Mouse (Mus musculus) liver, embryonic 15.5 days (tissue): Measurements from ENCODE around the gene Immp2l. TPM values are rescaled to one million over a fixed set of nuclear protein-coding genes. Genes with fewer than 3 reads are reported as not detected.

Experiments
- ATAC-seq: fragments of 200-750 bp; cut with Nextera tagmentation; 2 replicates; pipeline ENCODE4 v1.8.0; 2017; ENCODE audit warnings: moderate number of reproducible peaks, mild to moderate bottlenecking, moderate library complexity; ENCODE audit not compliant: insufficient read depth
- H3K27ac ChIP-seq: fragments of 300-500 bp; sonication (generic); replicated peaks from 2 replicates; pipeline ENCODE4 v1.5.1; 2015; ENCODE audit warnings: mild to moderate bottlenecking, inconsistent platforms
- H3K27me3 ChIP-seq: fragments of 300-500 bp; sonication (generic); 2 replicates; pipeline ENCODE4 v1.6.1; 2015; ENCODE audit warnings: mild to moderate bottlenecking, inconsistent platforms
- H3K36me3 ChIP-seq: fragments of 300-500 bp; sonication (generic); replicated peaks from 2 replicates; pipeline ENCODE4 v1.6.1; 2015; ENCODE audit warnings: moderate library complexity, mild to moderate bottlenecking, inconsistent platforms
- H3K4me1 ChIP-seq: fragments of 300-500 bp; sonication (generic); replicated peaks from 2 replicates; pipeline ENCODE4 v1.6.1; 2015; ENCODE audit warnings: inconsistent platforms
- H3K4me2 ChIP-seq: fragments of 300-500 bp; sonication (generic); 2 replicates; pipeline ENCODE4 v1.6.1; 2015; ENCODE audit warnings: moderate library complexity, mild to moderate bottlenecking, inconsistent platforms
- H3K4me3 ChIP-seq: fragments of 300-500 bp; sonication (generic); replicated peaks from 2 replicates; pipeline ENCODE4 v1.5.1; 2015; ENCODE audit warnings: mild to moderate bottlenecking, inconsistent platforms
- H3K9ac ChIP-seq: fragments of 300-500 bp; sonication (generic); 2 replicates; pipeline ENCODE4 v1.6.1; 2015; ENCODE audit warnings: moderate library complexity, mild to moderate bottlenecking, inconsistent platforms
- H3K9me3 ChIP-seq: fragments of 300-500 bp; sonication (generic); replicated peaks from 2 replicates; pipeline ENCODE4 v1.6.1; 2016; ENCODE audit warnings: inconsistent platforms
- WGBS: fragments of 180-500 bp; shearing (Covaris S2); methylation state at CpG from one replicate; pipeline ENCODE4 v1.1.7; 2015; ENCODE audit warnings: mixed read lengths; ENCODE audit not compliant: insufficient replicate concordance; 5-methylcytosine and 5-hydroxymethylcytosine counted together
- polyA plus RNA-seq: library from polyadenylated mRNA; unstranded; fragments of >200 nt; fragmentation: Nextera tagmentation; extraction: Ambion mirVana; gene quantifications from 2 replicates; pipeline ENCODE4 v1.2.1, GENCODE M21; 2015

The Immp2l gene
- polyA plus RNA-seq, 1 experiment from 2014 or later, result 9.4 TPM

- H3K9me3 ChIP-seq, result no peaks in the 10 kb centered on the region
- H3K9ac ChIP-seq, result no peak overlapping the region
- H3K4me2 ChIP-seq, result no peak overlapping the region
- no peaks in the 10 kb centered on the region; the same call in 1 of the 2 replicates for H3K27me3 ChIP-seq
- no peak for ATAC-seq
- 51% methylated on average over 9 of the region's 9 CpGs for WGBS
- H3K4me1 ChIP-seq, result no peaks in the 10 kb centered on the region
- H3K36me3 ChIP-seq, result no peaks in the 10 kb centered on the region
- H3K27ac ChIP-seq, result no peak overlapping the region
- H3K4me3 ChIP-seq, result no peak overlapping the region
Measured at GRCm38 (mm10) chr12:40995618-40996370, 28.1 kb upstream of the Immp2l start.

GRCm38 (mm10) chr12:41022516-41022915, 1.4 kb upstream of the Immp2l start:
- H3K9ac ChIP-seq, result no peak overlapping the region
- H3K27me3 ChIP-seq, result no peaks in the 10 kb centered on the region
- peaks cover 31% of the 10 kb centered on the region for H3K4me1 ChIP-seq
- H3K36me3 ChIP-seq, result no peaks in the 10 kb centered on the region
- no peak overlapping the region for H3K4me2 ChIP-seq
- H3K4me3 ChIP-seq, result no peak overlapping the region
- no peak overlapping the region for H3K27ac ChIP-seq
- 67% methylated on average over 1 of the region's 1 CpGs for WGBS
- ATAC-seq, result no peak
- no peaks in the 10 kb centered on the region for H3K9me3 ChIP-seq

- H3K9ac ChIP-seq, result peak overlapping the region; percentile 91
- peak overlapping the region; percentile 72 for H3K4me3 ChIP-seq
- H3K4me1 ChIP-seq, result peaks cover 31% of the 10 kb centered on the region
- 7% methylated on average over 9 of the region's 9 CpGs for WGBS
- no peak for ATAC-seq
- H3K27ac ChIP-seq, result peak overlapping the region; percentile 82
- no peaks in the 10 kb centered on the region for H3K27me3 ChIP-seq
- no peaks in the 10 kb centered on the region for H3K9me3 ChIP-seq
- no peaks in the 10 kb centered on the region for H3K36me3 ChIP-seq
- H3K4me2 ChIP-seq, result peak overlapping the region; percentile 95
Measured at GRCm38 (mm10) chr12:41024512-41024911, 622 bp downstream of the Immp2l start.

- Histone ChIP-seq H3K9me3 (no peaks in the 10 kb centered on the region), H3K4me3 (no peak overlapping the region), H3K4me2 (no peak overlapping the region), H3K4me1 (peaks cover 31% of the 10 kb centered on the region), H3K9ac (no peak overlapping the region), H3K27me3 (no peaks in the 10 kb centered on the region), H3K27ac (no peak overlapping the region), H3K36me3 (no peaks in the 10 kb centered on the region; the same call in 1 of the 2 replicates)
- ATAC-seq, result no peak
- WGBS, result 80% methylated on average over 6 of the region's 6 CpGs
Measured at GRCm38 (mm10) chr12:41027485-41027884, 3.6 kb downstream of the Immp2l start.

- peaks cover 10% of the 10 kb centered on the region; the same call in 1 of the 2 replicates for H3K4me1 ChIP-seq
- 64% methylated on average over 2 of the region's 2 CpGs for WGBS
- no peak overlapping the region for H3K4me3 ChIP-seq
- H3K4me2 ChIP-seq, result no peak overlapping the region
- H3K27me3 ChIP-seq, result no peaks in the 10 kb centered on the region
- no peak for ATAC-seq
- H3K36me3 ChIP-seq, result no peaks in the 10 kb centered on the region; the same call in 1 of the 2 replicates
- no peak overlapping the region for H3K9ac ChIP-seq
- H3K9me3 ChIP-seq, result no peaks in the 10 kb centered on the region
- no peak overlapping the region for H3K27ac ChIP-seq
Measured at GRCm38 (mm10) chr12:41031119-41031518, 7.2 kb downstream of the Immp2l start.

GRCm38 (mm10) chr12:41033196-41033595, 9.3 kb downstream of the Immp2l start:
- H3K9ac ChIP-seq, result no peak overlapping the region
- 85% methylated on average over 3 of the region's 3 CpGs for WGBS
- ATAC-seq, result no peak

GRCm38 (mm10) chr12:41039834-41040233, 15.9 kb downstream of the Immp2l start:
- H3K36me3 ChIP-seq, result no peaks in the 10 kb centered on the region
- WGBS, result 73% methylated on average over 5 of the region's 5 CpGs

More at GRCm38 (mm10) chr12:41033196-41033595, 9.3 kb downstream of the Immp2l start:
- Histone ChIP-seq H3K27me3 (no peaks in the 10 kb centered on the region), H3K4me1 (no peaks in the 10 kb centered on the region), H3K27ac (no peak overlapping the region), H3K9me3 (no peaks in the 10 kb centered on the region), H3K4me3 (no peak overlapping the region), H3K36me3 (no peaks in the 10 kb centered on the region; the same call in 1 of the 2 replicates), H3K4me2 (no peak overlapping the region)

GRCm38 (mm10) chr12:41041737-41042136, 17.8 kb downstream of the Immp2l start:
- WGBS, result 62% methylated on average over 2 of the region's 2 CpGs
- no peaks in the 10 kb centered on the region for H3K36me3 ChIP-seq
- H3K9ac ChIP-seq, result no peak overlapping the region
- H3K27ac ChIP-seq, result no peak overlapping the region
- no peak overlapping the region for H3K4me2 ChIP-seq
- no peaks in the 10 kb centered on the region; the same call in 1 of the 2 replicates for H3K4me1 ChIP-seq
- no peaks in the 10 kb centered on the region for H3K9me3 ChIP-seq
- no peaks in the 10 kb centered on the region for H3K27me3 ChIP-seq
- no peak for ATAC-seq
- H3K4me3 ChIP-seq, result no peak overlapping the region

More at GRCm38 (mm10) chr12:41039834-41040233, 15.9 kb downstream of the Immp2l start:
- Histone ChIP-seq H3K4me3 (no peak overlapping the region), H3K4me2 (no peak overlapping the region), H3K9ac (no peak overlapping the region), H3K4me1 (no peaks in the 10 kb centered on the region), H3K27me3 (no peaks in the 10 kb centered on the region), H3K27ac (no peak overlapping the region), H3K9me3 (no peaks in the 10 kb centered on the region)
- no peak for ATAC-seq

GRCm38 (mm10) chr12:41044493-41045132, 20.7 kb downstream of the Immp2l start:
- no peak overlapping the region for H3K4me2 ChIP-seq
- no peaks in the 10 kb centered on the region for H3K27me3 ChIP-seq
- H3K9me3 ChIP-seq, result no peaks in the 10 kb centered on the region
- WGBS, result 75% methylated on average over 12 of the region's 12 CpGs
- H3K36me3 ChIP-seq, result no peaks in the 10 kb centered on the region
- no peaks in the 10 kb centered on the region; the same call in 1 of the 2 replicates for H3K4me1 ChIP-seq
- no peak overlapping the region for H3K27ac ChIP-seq
- no peak overlapping the region for H3K9ac ChIP-seq
- no peak for ATAC-seq
- no peak overlapping the region for H3K4me3 ChIP-seq

GRCm38 (mm10) chr12:41047085-41047766, 23.3 kb downstream of the Immp2l start:
- Histone ChIP-seq H3K9ac (no peak overlapping the region), H3K4me3 (no peak overlapping the region), H3K27ac (no peak overlapping the region), H3K9me3 (no peaks in the 10 kb centered on the region), H3K4me2 (no peak overlapping the region), H3K4me1 (peaks cover 4% of the 10 kb centered on the region), H3K27me3 (no peaks in the 10 kb centered on the region), H3K36me3 (no peaks in the 10 kb centered on the region)
- ATAC-seq, result no peak
- 76% methylated on average over 12 of the region's 12 CpGs for WGBS

GRCm38 (mm10) chr12:41050945-41051344, 27.1 kb downstream of the Immp2l start:
- Histone ChIP-seq H3K36me3 (no peaks in the 10 kb centered on the region), H3K27me3 (no peaks in the 10 kb centered on the region), H3K4me2 (no peak overlapping the region), H3K9ac (no peak overlapping the region), H3K9me3 (no peaks in the 10 kb centered on the region), H3K4me1 (peaks cover 4% of the 10 kb centered on the region), H3K27ac (no peak overlapping the region), H3K4me3 (no peak overlapping the region)
- 40% methylated on average over 5 of the region's 5 CpGs for WGBS
- ATAC-seq, result no peak
